Mouse (Mus musculus) c-Kit-positive CD71-positive TER-119-positive erythroid progenitor cells, embryonic 14.5 days (primary cell): ENCODE data around the gene Pde10a.
"Not testable (repeated sequence)": the region's sequence is repeated elsewhere in the genome, so short reads cannot be mapped to it uniquely, and the experiment has no call there.

Experiments
- DNase-seq: peaks from one replicate; pipeline ENCODE4 v3.0.0-alpha.2; 2013; ENCODE audit warnings: low spot score

The Pde10a gene

DNA sequence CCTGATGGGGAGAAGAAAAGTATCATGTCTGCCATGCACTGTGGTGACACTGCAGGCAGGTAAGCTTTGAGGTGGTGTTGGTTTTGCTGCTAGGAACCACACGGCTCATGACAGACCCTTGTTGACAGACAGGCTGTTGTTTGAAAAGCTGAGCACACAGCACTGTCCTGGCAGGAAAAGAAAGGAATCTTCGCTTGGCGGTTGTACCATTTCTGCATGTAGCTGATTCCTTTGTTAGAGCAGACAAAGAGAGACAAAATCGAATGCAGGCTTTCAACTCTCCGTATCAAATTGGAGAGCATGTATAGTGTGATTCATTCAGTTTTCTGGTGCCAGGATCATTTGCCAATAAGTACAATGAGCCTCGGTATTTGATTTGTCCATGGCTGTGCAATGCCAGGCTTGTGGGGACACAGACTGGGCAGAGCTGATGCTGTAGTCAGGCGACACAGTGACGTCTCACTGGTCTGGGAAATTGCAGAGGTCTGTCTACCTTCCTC lies 122.2 kb downstream of the Pde10a start:
- DNase-seq: no peak

DNA sequence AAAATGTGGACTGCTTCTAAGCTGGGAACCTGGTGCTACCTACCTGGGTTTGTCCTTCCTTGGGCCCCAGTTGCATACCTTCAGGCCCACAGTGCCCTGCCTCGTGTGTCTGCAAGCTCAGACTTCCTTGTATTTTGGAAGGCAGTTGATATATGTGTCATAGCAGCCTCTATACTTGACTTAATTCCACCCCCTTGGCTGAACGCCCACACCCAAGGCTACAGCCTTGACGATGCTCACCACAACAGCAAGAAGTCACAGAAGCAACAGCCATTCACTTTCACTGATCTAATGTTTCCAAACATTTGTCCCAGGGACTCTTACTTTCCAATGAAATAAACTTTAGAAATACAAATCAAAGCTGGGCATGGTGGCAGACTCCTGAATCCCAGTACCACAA lies 123.1 kb downstream of the Pde10a start:
- DNase-seq: no peak

DNA sequence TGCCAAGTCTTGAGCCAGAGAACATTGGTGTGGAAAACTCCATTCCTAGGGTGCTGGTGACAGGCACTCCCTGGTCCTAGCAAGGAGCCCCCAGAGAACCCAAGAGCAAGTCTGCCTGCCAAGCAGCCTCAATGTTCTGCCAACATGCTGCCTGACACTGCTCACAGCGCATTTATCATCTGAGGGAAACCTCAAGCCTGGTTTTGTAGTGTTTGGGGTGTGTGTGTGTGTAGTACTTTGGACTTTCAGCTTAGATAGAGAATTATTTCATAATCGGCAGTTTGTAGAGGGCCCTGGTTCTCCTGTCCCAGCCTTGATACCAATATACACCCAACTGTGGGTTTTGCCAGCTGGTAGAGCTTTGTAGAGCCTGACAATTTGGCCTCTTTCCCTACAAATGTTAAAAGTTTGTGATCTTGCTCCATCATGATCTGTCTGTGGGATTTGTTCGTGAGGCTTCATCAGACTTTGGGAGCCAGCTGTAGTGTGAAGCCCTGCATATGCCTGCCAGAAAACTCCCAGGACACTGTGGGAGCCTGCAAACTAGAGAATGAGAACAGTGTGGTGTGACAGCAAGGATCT lies 127.6 kb downstream of the Pde10a start:
- DNase-seq: no peak

DNA sequence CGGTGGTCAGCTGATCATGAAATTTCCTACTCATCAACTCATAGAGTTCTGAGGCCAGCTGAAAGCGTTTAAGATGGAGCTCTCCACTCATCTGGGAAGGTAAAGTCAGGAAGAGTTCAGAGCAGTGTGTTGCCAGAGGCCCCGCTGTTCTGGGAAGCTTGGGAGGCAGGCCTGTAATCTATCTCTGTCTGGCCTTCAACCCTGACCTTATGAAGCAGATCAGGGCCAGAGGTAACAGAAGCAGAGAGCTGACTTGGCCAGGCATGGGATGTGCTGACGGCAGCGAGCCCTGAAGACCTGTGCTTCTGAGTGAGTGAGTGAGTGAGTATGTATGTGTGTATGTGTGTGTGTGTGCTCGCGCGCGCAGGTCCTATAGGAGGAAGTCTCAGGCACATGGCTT lies 132.5 kb downstream of the Pde10a start:
- DNase-seq: no peak

DNA sequence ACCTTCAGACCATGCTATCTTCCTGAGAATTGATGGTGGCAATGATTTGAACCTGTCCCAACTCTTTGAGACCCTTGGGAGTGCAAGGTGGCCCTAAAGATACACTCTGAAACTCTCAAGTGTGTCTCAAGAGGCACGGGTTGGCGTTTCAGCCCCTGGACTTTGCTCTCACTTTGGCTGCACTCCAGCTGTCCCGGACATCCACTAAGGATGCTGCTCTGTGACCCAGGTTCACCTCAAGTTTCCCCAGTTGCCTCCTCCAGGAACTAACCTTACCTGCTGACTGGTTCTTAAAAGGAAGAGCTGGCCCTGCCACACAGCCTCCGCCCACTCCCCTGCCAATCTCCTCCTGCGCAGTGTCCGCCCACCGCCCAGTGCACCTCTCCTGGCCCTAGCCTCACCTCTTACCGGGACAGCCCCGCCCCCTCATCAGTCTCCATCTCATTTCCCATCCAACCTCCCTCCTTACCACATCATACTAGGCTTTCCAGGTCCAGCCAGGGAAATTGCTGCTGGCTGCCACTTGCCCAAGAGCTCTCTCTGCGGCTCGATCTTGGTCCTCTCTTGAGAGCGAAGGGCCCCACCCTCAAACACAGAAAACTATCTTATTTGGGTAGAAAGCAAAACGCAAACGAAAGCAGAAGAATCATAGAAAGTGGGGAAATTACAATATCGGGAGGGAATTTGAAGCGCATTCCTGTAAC lies 133.7 kb downstream of the Pde10a start:
- no peak for DNase-seq

DNA sequence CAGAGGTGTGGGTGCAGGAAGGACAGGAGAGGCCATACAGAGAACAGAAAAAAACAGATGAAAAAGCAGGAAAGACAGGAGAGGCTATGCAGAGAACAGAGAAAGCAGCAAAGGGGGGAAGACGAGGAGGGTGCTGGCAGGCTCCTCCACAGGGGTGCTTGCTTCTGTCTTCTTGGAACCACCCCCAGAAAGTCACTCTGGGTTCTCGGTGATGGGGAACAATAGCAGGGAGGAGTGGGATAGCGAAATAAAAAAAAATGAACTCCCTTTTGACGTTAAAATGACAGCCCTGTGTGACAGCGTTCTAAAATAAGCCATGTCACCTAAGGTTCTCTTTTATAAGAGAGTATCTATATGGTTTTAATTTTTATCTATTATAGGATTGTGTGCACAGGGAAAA lies 141.7 kb downstream of the Pde10a start:
- no peak for DNase-seq

DNA sequence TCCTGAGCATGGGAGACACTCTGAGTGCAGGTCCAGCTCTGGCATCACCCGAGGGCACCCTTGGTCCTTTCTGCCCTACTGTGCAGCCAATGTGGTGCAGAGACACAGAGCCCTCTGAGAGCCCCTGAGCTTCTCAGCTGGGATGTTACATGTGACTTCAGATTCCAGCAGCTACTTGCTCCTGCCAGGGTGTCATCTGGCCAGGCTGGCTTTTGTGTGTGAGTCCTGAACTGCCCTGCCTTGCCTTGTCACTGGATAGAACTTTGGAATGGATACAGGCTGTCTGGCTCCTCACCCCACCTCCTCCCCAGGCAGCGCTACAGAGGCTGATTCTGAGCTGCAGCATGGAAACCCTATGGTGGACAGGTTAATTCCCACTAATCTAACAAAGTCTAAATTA lies 149.5 kb downstream of the Pde10a start:
- no peak for DNase-seq

DNA sequence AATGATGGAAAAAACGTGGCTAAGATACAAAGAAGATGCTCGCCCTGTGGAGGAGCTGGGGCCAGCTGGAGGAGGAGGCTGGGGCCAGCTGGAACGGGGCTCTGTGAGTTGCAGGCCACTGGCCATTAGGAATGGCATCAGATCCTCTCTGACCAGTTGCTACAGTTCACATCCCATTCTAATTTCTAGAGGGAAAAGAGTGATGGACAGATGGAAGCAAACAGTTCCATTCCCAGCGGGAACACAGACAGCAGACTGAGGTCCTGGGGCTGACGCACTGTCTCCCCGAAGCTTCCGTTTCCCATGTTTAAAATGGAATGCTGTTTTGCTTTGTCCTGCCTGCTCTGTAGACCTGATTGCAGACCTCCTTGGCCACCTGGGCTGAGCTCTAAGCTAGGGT lies 161.2 kb downstream of the Pde10a start:
- DNase-seq: no peak

DNA sequence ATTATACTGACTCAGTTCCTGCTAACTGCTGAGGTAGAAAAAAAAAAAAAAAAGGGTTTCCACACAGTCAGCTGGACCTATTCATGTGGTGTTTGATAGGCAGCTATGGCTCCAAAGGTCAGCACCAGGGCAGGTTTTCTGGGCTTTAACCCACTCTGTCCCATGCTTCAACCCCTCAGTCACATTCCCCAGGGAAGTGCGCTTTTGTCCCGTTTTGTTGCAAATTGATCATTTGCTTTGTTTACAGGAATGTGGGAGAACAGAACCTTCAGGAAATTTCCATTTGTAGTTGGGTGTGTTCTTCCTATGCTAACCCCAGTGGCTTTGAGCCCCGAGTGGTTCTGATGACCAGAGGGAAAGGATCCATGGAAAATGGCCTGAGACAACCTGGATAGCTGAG lies 162.9 kb downstream of the Pde10a start:
- no peak for DNase-seq

DNA sequence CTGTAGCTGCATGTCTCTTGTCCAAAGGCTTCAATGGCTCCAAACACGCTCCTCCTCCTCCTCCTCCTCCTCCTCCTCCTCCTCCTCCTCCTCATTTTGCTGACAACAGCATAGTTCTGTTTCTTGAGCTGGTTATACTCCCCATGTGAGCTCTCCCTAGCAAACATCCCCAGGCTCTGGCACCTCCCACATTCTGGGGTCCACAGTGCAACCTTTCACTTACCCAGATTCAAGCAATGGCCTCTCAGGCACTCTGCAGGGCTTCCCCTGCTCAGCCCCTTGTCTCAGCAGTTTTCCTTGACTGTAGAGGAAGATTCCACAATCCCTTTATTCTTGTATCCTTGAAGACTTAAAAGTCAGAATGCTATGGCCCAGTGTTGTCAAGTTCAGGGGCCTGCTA lies 173.1 kb downstream of the Pde10a start:
- DNase-seq: no peak

DNA sequence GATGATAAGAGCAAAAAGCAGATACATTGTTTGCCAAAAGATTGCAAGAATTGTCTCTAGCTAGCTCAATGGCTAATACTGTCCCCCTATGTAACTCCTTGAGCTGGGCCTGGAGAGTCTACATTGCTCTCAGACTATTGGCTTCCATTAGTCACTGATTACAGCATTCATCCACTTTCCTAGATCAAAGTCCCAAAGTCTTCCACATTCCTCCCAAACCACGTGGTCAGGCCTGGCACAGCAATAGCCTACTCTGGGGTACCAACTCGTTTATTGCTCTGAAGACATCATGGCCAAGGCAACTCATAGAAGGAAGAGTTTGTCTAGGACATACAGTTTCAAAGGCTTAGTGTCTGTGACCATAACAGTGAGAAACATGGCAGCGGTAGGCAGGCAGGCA lies 173.6 kb downstream of the Pde10a start:
- DNase-seq: no peak

DNA sequence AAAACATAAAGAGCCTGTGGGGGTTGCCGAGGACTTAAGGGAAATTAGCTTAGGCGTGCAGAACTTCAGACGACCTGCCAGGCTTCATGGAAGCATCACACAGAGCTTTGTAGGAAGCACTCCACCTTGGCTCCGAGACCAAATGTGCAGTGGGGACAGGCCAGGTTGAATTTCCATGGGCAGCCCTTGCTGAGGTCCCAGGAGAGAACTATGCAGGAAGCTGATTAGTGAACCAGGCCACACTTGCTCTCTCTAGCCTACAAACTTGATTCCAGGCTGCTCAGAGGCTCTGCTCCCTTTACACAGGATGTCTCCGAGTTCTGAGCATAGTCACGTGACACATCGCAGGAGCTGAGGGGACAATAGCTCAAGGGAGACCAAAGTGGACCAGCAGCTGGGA lies 175.9 kb downstream of the Pde10a start:
- DNase-seq: no peak

DNA sequence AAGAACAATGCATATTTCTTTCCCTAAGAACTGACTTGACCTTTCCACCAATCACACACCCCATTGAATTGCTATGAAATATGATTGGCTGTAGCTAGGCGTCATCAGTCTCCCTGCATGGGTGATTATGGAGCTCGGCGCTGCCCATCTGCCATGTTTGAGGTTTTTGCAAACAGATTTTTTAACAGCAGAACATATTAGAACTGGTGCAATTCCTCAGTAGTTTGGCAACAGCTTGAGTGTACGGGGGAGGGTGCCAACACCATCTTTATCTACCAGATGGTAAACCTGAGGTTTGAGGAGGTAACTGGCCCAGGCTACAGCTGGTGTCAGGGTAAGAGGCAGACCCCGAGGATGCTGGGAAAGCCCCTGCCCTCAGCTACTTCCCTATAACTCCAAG lies 177.3 kb downstream of the Pde10a start:
- no peak for DNase-seq

DNA sequence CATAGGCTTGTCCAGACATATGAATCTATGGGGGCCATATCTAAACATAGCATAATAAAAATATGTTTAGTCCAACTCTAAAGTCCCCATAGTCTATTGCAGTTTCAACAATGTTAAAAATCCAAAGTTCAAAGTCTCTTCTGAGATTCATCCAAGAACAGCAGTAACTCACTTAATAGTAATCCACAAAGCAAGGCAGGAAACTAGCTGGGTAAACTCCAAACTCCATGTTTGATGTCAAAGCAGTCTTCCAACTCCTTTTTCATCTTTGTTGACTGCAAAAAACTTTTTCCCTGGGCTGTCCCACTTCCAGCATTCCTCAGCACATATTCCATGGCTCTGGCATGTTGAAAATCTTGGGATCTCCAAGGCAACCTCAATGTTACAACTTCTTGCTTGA lies 182.8 kb downstream of the Pde10a start:
- DNase-seq: no peak

DNA sequence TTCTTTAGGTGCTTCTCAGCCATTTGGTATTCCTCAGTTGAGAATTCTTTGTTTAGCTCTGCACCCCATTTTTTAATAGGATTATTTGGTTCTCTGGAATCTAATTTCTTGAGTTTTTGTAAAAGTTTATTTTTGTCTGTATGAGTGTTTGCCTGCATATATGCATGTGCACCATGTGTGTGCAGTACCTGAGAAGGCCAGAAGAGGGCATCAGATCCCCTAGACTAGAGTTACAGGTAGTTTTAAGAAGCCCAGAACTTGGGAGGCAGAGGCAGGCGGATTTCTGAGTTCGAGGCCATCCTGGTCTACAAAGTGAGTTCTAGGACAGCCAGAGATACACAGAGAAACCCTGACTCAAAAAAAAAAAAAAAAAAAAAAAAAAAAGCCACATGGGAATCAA lies 187.6 kb downstream of the Pde10a start:
- not testable (repeated sequence) for DNase-seq

DNA sequence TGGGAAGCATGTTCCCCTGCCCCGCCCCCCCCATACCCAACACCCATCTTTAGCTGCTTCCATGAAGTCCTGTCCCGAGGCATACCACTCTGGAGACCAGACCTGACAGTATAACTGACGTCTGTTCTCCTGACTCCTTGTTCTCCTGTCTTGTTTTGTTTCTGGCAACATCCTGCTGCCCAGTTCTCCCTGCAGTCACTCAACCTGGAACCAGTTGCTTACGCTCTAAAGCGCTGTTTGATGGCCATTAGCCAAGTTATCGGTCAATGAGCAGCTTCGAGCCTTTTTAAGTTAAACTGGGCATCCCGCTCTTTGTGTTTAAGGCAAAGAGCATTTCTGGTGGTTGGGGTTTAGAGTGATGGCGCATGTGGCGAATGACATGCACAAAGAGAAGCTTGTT lies 195.8 kb downstream of the Pde10a start:
- DNase-seq: no peak

DNA sequence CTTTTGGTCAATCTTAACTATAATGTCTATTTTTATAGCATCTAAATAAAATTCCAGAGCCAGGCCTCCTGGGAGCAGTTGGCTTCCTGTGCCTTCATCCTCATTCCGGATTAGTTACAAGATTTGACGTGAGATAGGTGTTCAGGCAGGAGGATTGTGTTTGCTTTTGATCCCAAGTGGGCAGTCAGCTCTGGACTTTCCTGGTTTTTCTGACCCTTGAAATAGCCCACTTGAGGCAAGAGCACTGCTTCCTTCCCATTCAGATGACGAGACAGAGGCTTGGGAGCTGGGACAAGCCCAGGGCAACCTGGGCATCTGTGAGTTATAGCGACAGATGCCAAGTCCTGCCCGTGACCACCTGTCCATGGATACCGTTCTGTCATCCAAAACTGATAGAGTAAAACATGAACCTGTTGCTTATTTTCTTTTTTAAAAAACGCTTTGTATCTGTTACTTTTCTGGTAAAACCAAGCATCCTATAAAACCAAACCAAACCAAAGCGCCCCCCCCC lies 199.3 kb downstream of the Pde10a start:
- no peak for DNase-seq

DNA sequence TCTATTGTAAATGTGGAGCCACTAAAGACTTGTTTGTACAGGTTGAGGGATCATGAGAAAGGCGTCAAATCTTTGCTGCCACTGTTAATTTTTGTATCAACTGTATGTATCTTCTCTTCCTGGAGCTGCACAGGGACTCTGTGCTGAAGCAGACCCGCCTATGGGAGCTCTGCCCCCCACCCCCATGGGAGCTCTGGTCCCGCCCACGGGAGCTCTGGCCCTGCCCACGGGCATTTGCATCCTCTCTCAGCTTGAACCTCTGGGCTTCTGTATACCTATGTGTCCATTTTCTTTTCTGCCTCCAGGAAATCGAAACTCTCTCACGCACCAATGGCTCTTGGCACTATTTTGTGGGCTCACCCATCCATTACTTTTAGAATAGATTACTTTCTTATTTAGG lies 203.5 kb downstream of the Pde10a start:
- no peak for DNase-seq

DNA sequence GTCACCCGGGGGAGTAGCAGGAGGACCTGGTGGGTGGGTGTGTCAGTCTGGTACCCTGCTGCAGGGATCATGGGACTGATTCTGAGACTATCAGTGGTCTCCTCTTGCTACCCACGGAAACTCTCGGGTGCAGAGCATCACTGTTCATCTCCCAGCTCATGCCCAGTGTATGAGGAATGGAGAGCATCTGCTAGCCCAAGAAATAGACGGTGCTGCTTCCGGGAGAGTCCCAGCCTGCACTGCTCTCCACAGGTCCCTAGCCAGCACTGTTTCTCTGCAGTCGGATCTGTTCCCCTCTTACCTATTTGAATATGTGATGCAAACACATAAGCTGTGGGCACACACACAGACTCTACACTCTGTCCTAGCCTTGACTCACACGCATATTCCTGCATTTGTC lies 204.6 kb downstream of the Pde10a start:
- DNase-seq: no peak

DNA sequence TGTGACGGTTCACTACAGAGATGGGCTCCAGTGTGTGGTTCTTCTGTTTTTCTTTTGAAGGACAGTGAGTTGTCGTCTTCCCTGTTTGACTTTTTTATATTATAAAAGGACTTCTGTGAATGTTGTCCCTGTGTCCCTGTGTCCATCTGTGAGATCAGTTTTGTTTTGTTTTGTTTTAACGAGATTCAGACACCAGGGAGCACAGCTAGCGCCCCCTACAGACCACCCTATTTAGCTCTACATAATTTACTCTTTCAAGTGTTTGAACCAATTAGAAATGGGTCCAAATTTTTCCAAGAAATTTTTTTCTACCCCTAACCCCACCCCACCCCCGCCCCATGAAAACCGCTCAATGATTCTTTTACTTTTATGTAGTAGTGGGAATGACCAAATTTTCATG lies 205.9 kb downstream of the Pde10a start:
- DNase-seq: no peak

DNA sequence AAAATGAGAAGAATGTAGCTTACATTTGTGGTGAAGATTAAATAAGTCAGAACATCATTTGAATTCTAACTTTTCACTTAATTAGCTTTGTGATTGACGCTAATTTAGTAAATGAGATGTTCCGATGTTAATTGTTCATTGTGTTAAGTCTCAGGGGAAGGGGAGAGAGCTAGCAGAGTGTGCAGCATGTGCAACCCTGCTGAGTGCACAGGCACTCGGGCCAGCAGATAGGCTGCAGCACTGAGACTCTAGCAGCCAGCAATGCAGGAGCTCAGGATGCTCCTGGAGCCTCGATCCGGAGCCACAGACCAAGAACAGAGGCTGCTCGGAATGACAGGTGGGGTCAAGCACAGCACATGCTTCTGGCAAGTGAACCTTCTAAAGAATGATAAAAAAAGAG lies 211.1 kb downstream of the Pde10a start:
- DNase-seq: no peak

DNA sequence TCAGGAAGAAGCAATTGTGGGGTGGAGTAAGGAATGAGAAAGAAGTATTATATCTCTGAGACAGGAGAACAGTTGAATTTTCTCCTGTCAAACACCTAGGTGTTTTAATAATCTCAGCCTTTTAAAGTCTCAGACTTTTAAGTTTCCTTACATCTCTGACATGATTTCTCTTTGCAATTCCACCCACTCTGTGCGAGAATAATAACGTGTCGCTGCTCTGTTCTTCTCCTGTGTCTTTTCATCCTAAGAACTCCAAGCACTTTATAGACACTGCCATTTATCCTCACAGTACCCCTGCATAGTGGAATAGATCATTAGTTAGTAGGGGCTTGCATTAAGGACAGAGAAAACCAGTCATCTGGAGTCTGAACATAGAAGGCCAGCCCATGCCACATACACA lies 217.6 kb downstream of the Pde10a start:
- no peak for DNase-seq

DNA sequence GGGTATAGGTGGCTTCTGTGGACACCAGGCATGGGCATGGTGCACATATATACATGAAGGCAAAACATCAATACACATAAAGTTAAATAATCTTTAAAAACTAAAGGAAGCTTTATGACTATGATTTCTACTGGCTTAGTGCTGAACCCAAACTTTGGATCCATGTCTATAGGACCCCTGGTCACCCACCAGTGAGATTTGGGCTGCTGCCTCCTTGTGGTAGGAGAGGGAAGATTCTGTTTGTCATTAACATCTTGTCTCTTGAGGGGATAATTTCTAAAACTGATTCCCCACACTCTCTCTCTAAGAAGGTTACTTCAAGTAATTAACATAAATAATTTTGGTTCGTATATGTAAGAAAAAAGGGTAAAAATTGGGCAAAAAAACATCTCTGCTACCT lies 220.2 kb downstream of the Pde10a start:
- DNase-seq: no peak

DNA sequence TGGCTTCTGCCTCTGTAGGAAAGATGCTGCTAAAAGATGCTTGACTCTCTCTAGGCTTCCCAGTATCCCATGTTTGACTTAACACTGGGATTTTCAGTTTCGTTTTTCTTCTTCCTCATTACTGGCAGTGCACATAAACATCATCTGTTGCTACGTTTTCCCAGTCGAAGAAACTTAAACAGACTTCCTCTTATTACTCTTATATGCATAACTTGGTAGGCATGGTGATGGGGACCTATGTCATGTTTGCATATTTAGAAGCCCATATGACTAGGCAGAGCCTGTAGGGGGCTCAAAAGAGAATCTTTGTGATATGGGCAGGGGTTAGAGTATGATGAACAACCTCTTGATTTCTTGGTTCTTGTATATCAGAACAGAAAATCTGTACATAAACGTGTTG lies 224.3 kb downstream of the Pde10a start:
- DNase-seq: no peak
